Mouse (Mus musculus) brown adipose tissue, adult 24 weeks (tissue): Measurements from ENCODE around the gene Dkkl1. TPM values are rescaled to one million over a fixed set of nuclear protein-coding genes. Genes with fewer than 3 reads are reported as not detected.

Source experiments
- H3K27ac ChIP-seq: fragments of 200-500 bp; replicated peaks from 2 replicates; pipeline ENCODE4 v1.5.1; 2012; ENCODE audit warnings: low read depth, mild to moderate bottlenecking, low read length
- H3K4me1 ChIP-seq: fragments of 200-500 bp; 2 replicates; pipeline ENCODE4 v1.6.1; 2012; ENCODE audit warnings: low read length, mixed read lengths; ENCODE audit not compliant: control insufficient read depth, insufficient read depth, insufficient read length
- H3K4me3 ChIP-seq: fragments of 200-500 bp; 2 replicates; pipeline ENCODE4 v1.5.1; 2012; ENCODE audit warnings: low read depth, mild to moderate bottlenecking, low read length, moderate library complexity; ENCODE audit not compliant: insufficient read depth
- polyA plus RNA-seq: library from polyadenylated mRNA; stranded (reverse); fragments of >200 nt; gene quantifications from 2 replicates; pipeline ENCODE4 v1.2.4, GENCODE M21; 2012; ENCODE audit not compliant: missing spikeins, insufficient read depth, insufficient read length

Gene Dkkl1
- polyA plus RNA-seq, 1 experiment = not detected

GRCm38 (mm10) chr7:45234333-45234841 is 22.4 kb upstream of the Dkkl1 start:
- Histone ChIP-seq H3K4me1 (peaks cover 14% of the 10 kb centered on the region), H3K27ac (no peak overlapping the region), H3K4me3 (peak overlapping the region; percentile 36; the same call in 1 of the 2 replicates)

- Histone ChIP-seq H3K4me1 (peaks cover 12% of the 10 kb centered on the region), H3K4me3 (peak overlapping the region; percentile 7; the same call in 1 of the 2 replicates), H3K27ac (no peak overlapping the region)
Observed at GRCm38 (mm10) chr7:45233580-45234332, 21.8 kb upstream of the Dkkl1 start.

GRCm38 (mm10) chr7:45232716-45233465 is 20.9 kb upstream of the Dkkl1 start:
- Histone ChIP-seq H3K4me1 (peaks cover 12% of the 10 kb centered on the region), H3K27ac (no peak overlapping the region), H3K4me3 (no peak overlapping the region)

GRCm38 (mm10) chr7:45231941-45232340 is 20.0 kb upstream of the Dkkl1 start:
- Histone ChIP-seq H3K4me1 (peaks cover 12% of the 10 kb centered on the region), H3K4me3 (no peak overlapping the region), H3K27ac (no peak overlapping the region)

- H3K27ac ChIP-seq = no peak overlapping the region
- no peak overlapping the region for H3K4me3 ChIP-seq
- peaks cover 12% of the 10 kb centered on the region for H3K4me1 ChIP-seq
Observed at GRCm38 (mm10) chr7:45231192-45231591, 19.2 kb upstream of the Dkkl1 start.

GRCm38 (mm10) chr7:45229459-45230203 is 17.7 kb upstream of the Dkkl1 start:
- H3K4me3 ChIP-seq = no peak overlapping the region
- peaks cover 9% of the 10 kb centered on the region for H3K4me1 ChIP-seq
- no peak overlapping the region for H3K27ac ChIP-seq

- H3K4me1 ChIP-seq = peaks cover 4% of the 10 kb centered on the region; the same call in 1 of the 2 replicates
- no peak overlapping the region for H3K27ac ChIP-seq
- no peak overlapping the region for H3K4me3 ChIP-seq
Observed at GRCm38 (mm10) chr7:45229046-45229445, 17.1 kb upstream of the Dkkl1 start.

GRCm38 (mm10) chr7:45228548-45228947 is 16.6 kb upstream of the Dkkl1 start:
- no peak overlapping the region for H3K4me3 ChIP-seq
- H3K4me1 ChIP-seq = no peaks in the 10 kb centered on the region; the same call in 1 of the 2 replicates
- no peak overlapping the region for H3K27ac ChIP-seq

- Histone ChIP-seq H3K4me3 (no peak overlapping the region), H3K27ac (no peak overlapping the region), H3K4me1 (no peaks in the 10 kb centered on the region)
Observed at GRCm38 (mm10) chr7:45226421-45226820, 14.5 kb upstream of the Dkkl1 start.

- H3K27ac ChIP-seq = no peak overlapping the region
- no peak overlapping the region for H3K4me3 ChIP-seq
- H3K4me1 ChIP-seq = no peaks in the 10 kb centered on the region
Observed at GRCm38 (mm10) chr7:45224826-45225225, 12.9 kb upstream of the Dkkl1 start.

GRCm38 (mm10) chr7:45221680-45222079 is 9.7 kb upstream of the Dkkl1 start:
- Histone ChIP-seq H3K4me1 (no peaks in the 10 kb centered on the region; the same call in 1 of the 2 replicates), H3K27ac (no peak overlapping the region), H3K4me3 (no peak overlapping the region)

- Histone ChIP-seq H3K4me3 (peak overlapping the region; percentile 83), H3K4me1 (peaks cover 2% of the 10 kb centered on the region), H3K27ac (no peak overlapping the region)
Observed at GRCm38 (mm10) chr7:45216442-45217183, 4.7 kb upstream of the Dkkl1 start.

- no peak within 1 kb of the TSS for H3K27ac ChIP-seq
- peak within 1 kb of the TSS; percentile 83 for H3K4me3 ChIP-seq
- peaks cover 2% of the 10 kb centered on the region for H3K4me1 ChIP-seq
Observed at GRCm38 (mm10) chr7:45215673-45216441, 3.9 kb upstream of the Dkkl1 start, which contains the start of gene Tead2. Gene Tead2 (plus strand): TSS chr7:45215753.

GRCm38 (mm10) chr7:45213708-45214107 is 1.8 kb upstream of the Dkkl1 start:
- Histone ChIP-seq H3K4me1 (peaks cover 2% of the 10 kb centered on the region), H3K4me3 (no peak overlapping the region), H3K27ac (no peak overlapping the region)
